Mouse (Mus musculus): ENCODE results near the gene Cdh23. TPM values are rescaled to one million over a fixed set of nuclear protein-coding genes. Genes with fewer than 3 reads are reported as not detected.
A peak's percentile ranks its signal among the peaks of the same experiment; 100 is the strongest.

Cdh23 gene
- polyA plus RNA-seq, 1 experiment from 2014 or later: 0.35 TPM

DNA sequence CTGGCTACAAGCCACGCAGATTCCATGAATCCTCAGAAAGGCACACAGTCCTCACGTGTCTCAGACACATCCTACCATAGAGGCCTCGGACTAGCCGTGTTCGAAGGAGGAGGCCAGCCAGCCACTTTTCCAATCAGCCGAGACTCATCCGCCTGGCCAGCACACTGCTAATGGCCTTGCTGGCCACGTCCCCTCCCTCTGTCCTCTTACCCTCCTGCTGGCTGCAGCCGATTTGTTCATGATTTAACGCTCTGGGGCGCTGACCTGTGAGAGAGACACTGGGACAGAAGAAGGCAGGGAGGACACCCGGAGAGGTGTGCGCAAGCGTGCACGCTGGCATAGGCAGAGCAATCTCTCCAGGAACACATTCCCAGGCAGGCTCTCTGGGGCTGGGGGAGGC, 115.6 kb downstream of the Cdh23 start:
- H3K27me3 ChIP-seq (replicated peaks; ENCODE audit: insufficient read depth, low read length): no peaks in the 10 kb centered on the region
- H3K27ac ChIP-seq (ENCODE audit: low read length): no peak overlapping the region
- TF ChIP-seq EP300 (IDR thresholded peaks at IDR 0.05) (no peak), CTCF (IDR thresholded peaks at IDR 0.05) (no peak)
- DNase-seq (ENCODE audit: low spot score) (no peak), ATAC-seq (no peak)
- H3K4me2 ChIP-seq (replicated peaks; ENCODE audit: low read depth, low read length): no peak overlapping the region
- no peaks in the 10 kb centered on the region for H3K36me3 ChIP-seq (ENCODE audit: insufficient read depth, low read length)
- H3K9me3 ChIP-seq (ENCODE audit: low read length): no peaks in the 10 kb centered on the region
- WGBS: 75% methylated on average over 15 of the region's 15 CpGs
- H3K9ac ChIP-seq (replicated peaks; ENCODE audit: low read depth): no peak overlapping the region
- H3K4me1 ChIP-seq (ENCODE audit: insufficient read depth, low read depth, low read length): no peaks in the 10 kb centered on the region
- no peak overlapping the region for H3K4me3 ChIP-seq (ENCODE audit: low read depth, low read length)

DNA sequence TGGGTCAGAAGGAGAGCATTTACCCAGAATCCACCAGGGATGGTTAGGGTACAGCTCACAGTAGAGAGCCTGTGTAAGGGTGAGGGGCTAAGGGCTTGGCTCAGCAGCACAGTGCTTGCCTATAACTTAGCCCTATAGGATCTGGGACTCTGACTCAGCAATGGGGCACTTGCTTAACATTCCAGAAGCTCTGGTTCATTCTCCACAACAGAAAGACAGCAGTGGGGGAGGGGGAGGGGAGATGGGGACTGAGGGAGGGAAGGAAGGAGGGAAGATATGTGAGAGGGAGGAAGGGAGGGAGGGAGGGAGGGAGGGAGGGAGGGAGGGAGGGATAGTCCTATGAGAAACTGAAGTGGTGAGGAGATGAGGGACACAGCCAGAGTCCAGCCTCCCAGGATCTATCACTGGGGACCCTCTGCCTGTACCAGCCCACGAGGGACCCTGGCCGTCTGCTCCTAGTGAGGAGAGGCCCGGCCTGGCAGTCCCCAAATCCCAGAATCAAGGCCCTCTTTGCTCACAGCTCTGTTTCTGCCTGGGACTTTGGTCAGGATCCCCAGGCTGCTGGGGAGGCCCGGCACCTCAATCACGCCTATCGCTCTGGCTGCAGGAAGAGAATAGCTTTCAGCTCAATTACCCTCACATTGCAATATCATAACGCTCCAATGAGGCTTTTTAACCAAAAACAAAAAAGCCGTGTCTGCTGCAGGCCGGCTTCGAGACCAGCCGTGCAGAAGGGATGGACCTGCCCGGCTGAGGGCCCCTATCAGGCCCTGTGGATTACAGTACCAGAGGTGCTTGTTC, 117.4 kb downstream of the Cdh23 start:
- 90% methylated on average over 10 of the region's 12 CpGs for WGBS
- no peak for DNase-seq (ENCODE audit: low spot score)

DNA sequence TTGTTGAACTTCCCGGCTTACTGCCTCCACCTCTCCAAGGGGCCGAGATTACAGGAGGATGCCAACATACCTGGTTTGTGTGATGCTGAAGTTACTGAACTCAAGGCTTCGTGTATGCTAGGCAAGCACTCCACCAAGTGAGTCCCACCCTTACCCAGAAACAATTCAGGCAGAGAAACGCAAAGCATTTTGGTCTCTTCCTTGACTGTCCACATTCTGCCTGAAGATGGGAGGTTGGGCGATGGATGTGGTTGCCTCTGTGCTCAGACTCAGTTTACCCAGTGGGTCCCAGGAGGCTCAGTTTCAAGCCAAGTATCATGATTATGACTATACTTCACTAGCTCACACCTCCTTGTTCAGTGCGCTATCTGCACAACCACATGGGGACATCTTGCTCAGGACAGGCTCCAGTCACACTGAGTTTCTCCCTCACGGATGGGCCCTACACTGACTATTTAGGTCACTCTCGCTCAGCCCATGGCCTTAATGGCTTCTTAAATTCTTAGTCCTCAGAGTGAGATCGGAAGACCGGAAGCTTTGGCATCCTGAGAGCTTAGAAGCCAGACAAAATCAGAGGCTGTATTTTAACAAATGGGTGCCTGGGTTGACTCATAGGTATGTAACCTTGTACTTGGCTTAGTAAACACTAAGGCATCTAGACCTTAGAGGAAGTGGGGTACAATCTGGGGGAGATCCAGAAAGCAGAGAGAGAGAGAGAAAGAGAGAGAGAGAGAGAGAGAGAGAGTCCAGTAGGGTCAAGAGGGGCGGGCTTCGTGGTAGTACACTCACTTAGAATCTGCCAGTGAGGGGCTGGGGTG, 118.2 kb downstream of the Cdh23 start:
- Histone ChIP-seq H3K27ac (ENCODE audit: low read length) (no peak overlapping the region), H3K4me2 (replicated peaks; ENCODE audit: low read depth, low read length) (no peak overlapping the region)

More for the DNA sequence above, 117.4 kb downstream of the Cdh23 start:
- Histone ChIP-seq H3K4me3 (ENCODE audit: low read depth, low read length) (no peak overlapping the region), H3K27me3 (replicated peaks; ENCODE audit: insufficient read depth, low read length) (no peaks in the 10 kb centered on the region), H3K27ac (ENCODE audit: low read length) (no peak overlapping the region), H3K36me3 (ENCODE audit: insufficient read depth, low read length) (no peaks in the 10 kb centered on the region), H3K4me2 (replicated peaks; ENCODE audit: low read depth, low read length) (no peak overlapping the region), H3K9ac (replicated peaks; ENCODE audit: low read depth) (no peak overlapping the region), H3K9me3 (ENCODE audit: low read length) (no peaks in the 10 kb centered on the region), H3K4me1 (ENCODE audit: insufficient read depth, low read depth, low read length) (no peaks in the 10 kb centered on the region)
- no peak for ATAC-seq
- TF ChIP-seq EP300 (IDR thresholded peaks at IDR 0.05) (no peak), CTCF (IDR thresholded peaks at IDR 0.05) (no peak)

DNA sequence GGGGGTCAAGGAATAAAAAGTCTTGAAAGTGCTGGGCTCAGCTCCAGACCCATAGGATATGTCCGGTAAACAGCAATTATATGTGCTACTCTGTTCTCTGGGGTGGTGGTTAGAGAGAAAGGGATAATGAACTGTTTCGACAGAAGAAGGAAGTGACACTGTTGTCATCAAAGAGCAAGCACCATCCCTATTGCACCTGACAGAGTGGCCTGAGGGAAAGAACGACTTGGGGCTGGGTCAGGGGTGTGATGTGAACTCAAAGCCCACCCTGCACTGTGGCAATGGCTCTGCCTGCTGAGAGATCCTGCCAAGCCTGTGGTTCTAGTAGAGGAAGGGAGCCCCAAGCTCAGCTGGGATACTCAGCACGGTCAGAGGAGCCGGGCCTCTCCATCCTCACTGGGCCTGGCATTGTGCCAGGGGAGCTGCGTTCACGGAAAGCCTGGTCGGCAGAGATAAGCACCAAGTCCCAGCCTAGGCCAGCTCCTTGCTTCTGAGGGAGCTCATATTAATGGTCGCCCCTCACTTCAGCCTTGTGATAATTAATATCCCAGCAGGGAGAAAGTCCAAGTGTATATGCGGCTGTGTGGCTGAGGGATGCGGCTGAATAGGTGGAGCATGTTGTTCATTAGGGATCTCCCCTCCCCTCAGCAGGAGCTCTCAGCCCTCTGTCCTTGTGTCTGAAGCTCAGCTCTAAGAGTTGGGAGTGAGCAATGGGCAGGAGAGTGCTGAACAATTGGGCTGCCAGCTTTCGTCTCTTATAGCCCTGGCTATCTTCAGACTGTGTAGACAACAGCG, 119.0 kb downstream of the Cdh23 start:
- WGBS: 19% methylated on average over 13 of the region's 13 CpGs
- Histone ChIP-seq H3K36me3 (ENCODE audit: insufficient read depth, low read length) (no peaks in the 10 kb centered on the region), H3K27ac (ENCODE audit: low read length) (no peak overlapping the region), H3K27me3 (replicated peaks; ENCODE audit: insufficient read depth, low read length) (no peaks in the 10 kb centered on the region), H3K9me3 (ENCODE audit: low read length) (no peaks in the 10 kb centered on the region), H3K4me2 (replicated peaks; ENCODE audit: low read depth, low read length) (no peak overlapping the region), H3K4me3 (ENCODE audit: low read depth, low read length) (no peak overlapping the region), H3K9ac (replicated peaks; ENCODE audit: low read depth) (no peak overlapping the region), H3K4me1 (ENCODE audit: insufficient read depth, low read depth, low read length) (no peaks in the 10 kb centered on the region)
- no peak for TF ChIP-seq CTCF (IDR thresholded peaks at IDR 0.05)
- TF ChIP-seq EP300 (IDR thresholded peaks at IDR 0.05): peak; percentile 72
- ATAC-seq (peak; percentile 88), DNase-seq (ENCODE audit: low spot score) (peak; percentile 76)

More for the DNA sequence above, 118.2 kb downstream of the Cdh23 start:
- DNase-seq (ENCODE audit: low spot score): no peak
- no peak for TF ChIP-seq CTCF (IDR thresholded peaks at IDR 0.05)
- TF ChIP-seq EP300 (IDR thresholded peaks at IDR 0.05): no peak
- ATAC-seq: no peak
- Histone ChIP-seq H3K36me3 (ENCODE audit: insufficient read depth, low read length) (no peaks in the 10 kb centered on the region), H3K4me1 (ENCODE audit: insufficient read depth, low read depth, low read length) (no peaks in the 10 kb centered on the region), H3K9ac (replicated peaks; ENCODE audit: low read depth) (no peak overlapping the region), H3K4me3 (ENCODE audit: low read depth, low read length) (no peak overlapping the region), H3K9me3 (ENCODE audit: low read length) (no peaks in the 10 kb centered on the region), H3K27me3 (replicated peaks; ENCODE audit: insufficient read depth, low read length) (no peaks in the 10 kb centered on the region)
- WGBS: 80% methylated on average over 12 of the region's 12 CpGs

DNA sequence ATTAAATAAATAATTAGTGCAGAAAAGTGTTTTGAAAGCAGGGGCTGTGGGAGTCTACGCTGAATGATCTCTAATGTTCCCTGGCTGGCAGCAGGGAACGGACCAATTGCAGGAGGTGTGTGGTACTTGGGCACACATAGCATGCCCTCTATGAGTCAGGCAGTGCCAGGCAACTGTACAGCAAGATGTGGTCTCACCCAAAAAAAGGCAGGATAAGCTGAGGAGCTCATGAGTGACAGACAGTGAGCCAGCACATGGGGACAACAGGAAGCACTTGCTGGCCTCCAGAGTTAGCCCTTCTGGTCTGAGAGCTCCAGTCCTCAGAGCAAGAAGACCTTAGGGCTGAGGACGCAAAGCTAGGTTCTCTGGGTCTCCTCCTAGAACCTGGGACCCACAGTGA, 121.4 kb downstream of the Cdh23 start:
- H3K4me2 ChIP-seq (replicated peaks; ENCODE audit: low read depth, low read length): no peak overlapping the region
- ATAC-seq (no peak), DNase-seq (ENCODE audit: low spot score) (no peak)
- no peaks in the 10 kb centered on the region for H3K9me3 ChIP-seq (ENCODE audit: low read length)
- no peak overlapping the region for H3K4me3 ChIP-seq (ENCODE audit: low read depth, low read length)
- WGBS: 81% methylated on average over 3 of the region's 3 CpGs
- H3K9ac ChIP-seq (replicated peaks; ENCODE audit: low read depth): no peak overlapping the region
- H3K27ac ChIP-seq (ENCODE audit: low read length): no peak overlapping the region
- no peaks in the 10 kb centered on the region for H3K4me1 ChIP-seq (ENCODE audit: insufficient read depth, low read depth, low read length)
- TF ChIP-seq EP300 (IDR thresholded peaks at IDR 0.05) (no peak), CTCF (IDR thresholded peaks at IDR 0.05) (no peak)
- no peaks in the 10 kb centered on the region for H3K36me3 ChIP-seq (ENCODE audit: insufficient read depth, low read length)
- H3K27me3 ChIP-seq (replicated peaks; ENCODE audit: insufficient read depth, low read length): no peaks in the 10 kb centered on the region

DNA sequence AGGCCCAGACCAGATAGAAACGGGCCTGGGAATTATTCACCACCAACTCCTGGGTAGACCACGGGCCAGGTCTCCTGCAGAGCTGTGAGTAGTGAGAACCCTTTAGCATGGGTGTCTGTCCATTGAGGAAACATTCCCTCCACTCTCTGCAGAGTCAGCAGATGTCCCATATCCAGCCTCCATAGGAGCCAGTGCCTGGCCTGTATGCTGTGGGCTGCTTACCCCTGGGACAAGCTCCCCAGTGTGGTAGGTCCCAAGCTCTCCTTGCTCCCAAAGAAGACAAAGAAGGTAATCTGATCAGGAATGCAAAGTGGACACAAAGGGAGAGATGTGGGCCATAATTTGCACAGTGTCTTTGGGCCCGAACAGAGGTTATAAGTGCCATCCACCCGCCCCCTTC, 124.8 kb downstream of the Cdh23 start:
- no peaks in the 10 kb centered on the region for H3K27me3 ChIP-seq (replicated peaks; ENCODE audit: insufficient read depth, low read length)
- no peak overlapping the region for H3K9ac ChIP-seq (replicated peaks; ENCODE audit: low read depth)
- H3K4me2 ChIP-seq (replicated peaks; ENCODE audit: low read depth, low read length): no peak overlapping the region
- H3K9me3 ChIP-seq (ENCODE audit: low read length): no peaks in the 10 kb centered on the region
- WGBS: 70% methylated on average over 4 of the region's 4 CpGs
- no peak overlapping the region for H3K4me3 ChIP-seq (ENCODE audit: low read depth, low read length)
- TF ChIP-seq CTCF (IDR thresholded peaks at IDR 0.05): no peak
- ATAC-seq (no peak), DNase-seq (ENCODE audit: low spot score) (no peak)
- no peaks in the 10 kb centered on the region for H3K4me1 ChIP-seq (ENCODE audit: insufficient read depth, low read depth, low read length)
- H3K36me3 ChIP-seq (ENCODE audit: insufficient read depth, low read length): no peaks in the 10 kb centered on the region
- H3K27ac ChIP-seq (ENCODE audit: low read length): no peak overlapping the region

Measured in lung, postnatal 0 days (tissue).